Comparison of ENCODE assay signal across 11 mouse cellular contexts in genomic region chr19:18747379-18747778, GRCm38 (mm10).
"Had no signal": no experiment of that assay in that cellular context is flagged by ENCODE, and none has a peak within 500 bp of the region (broad histone marks: within the 10 kb centered on the region; RNA-seq: fewer than 3 reads in every experiment).

No protein-coding gene starts in this region.

- H3K27ac ChIP-seq: kidney, postnatal 0 days; layer of hippocampus, adult 2 months; limb, embryonic 13.5 days; liver, embryonic 14.5 days; midbrain, embryonic 12.5 days; neural tube, embryonic 15.5 days had no signal

- DNase-seq: kidney, adult 9 months; kidney, postnatal 4 days; left cerebral cortex, postnatal 4 days; lung, adult 18-20 months; thymus, postnatal 4 days had no signal

- H3K4me3 ChIP-seq: layer of hippocampus, adult 2 months; limb, embryonic 13.5 days; midbrain, embryonic 12.5 days; neural tube, embryonic 15.5 days had no signal
